Mouse (Mus musculus): ENCODE data around the gene Mnd1. TPM values are rescaled to one million over a fixed set of nuclear protein-coding genes. Genes with fewer than 3 reads are reported as not detected.

The Mnd1 gene
- polyA plus RNA-seq, 1 experiment from 2014 or later: 11.4 TPM

DNA sequence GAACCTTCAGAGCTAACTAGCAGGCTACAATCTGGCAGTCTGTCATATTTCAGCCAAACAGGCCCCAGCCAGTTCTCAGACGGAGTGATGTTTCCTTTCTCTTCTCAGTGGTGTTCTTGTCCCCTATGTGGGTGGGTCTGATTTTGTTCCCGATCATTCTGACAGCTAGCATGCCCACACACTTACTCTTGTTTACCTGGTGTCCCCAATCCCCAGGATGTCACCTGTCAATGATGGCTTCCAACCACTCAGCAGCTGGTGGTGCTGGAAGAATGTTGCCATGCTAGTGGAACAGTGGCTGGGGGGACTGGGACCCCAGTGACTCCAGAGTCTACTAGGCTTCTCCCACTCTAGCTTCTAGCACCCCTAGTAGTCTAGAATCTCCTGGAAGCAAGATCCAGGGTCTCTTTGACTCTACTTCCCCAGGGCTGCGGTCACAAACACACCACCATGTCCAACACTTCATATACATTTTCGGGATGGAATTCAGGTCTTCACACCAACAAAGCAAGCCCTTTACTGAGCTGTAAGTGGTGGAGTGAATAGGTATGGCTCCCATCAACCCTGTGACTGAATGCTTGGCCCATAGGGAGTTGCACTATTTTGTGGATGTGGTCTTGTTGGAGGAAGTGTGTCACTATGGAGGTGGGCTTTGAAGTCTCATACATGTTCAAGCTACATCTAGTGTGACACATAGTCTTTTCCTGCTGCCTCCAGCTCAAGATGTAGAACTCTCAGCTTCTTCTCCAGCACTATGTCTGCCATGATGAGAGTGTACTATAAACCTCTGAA lies 2.2 kb upstream of the Mnd1 start:
- Histone ChIP-seq H3K9me3 (replicated peaks) (no peaks in the 10 kb centered on the region), H3K4me1 (replicated peaks) (no peaks in the 10 kb centered on the region; the same call in 1 of the 2 replicates), H3K4me2 (no peak overlapping the region), H3K36me3 (no peaks in the 10 kb centered on the region; the same call in 1 of the 2 replicates), H3K4me3 (no peak overlapping the region), H3K27ac (ENCODE audit: poor library complexity, severe bottlenecking) (no peak overlapping the region), H3K9ac (no peak overlapping the region), H3K27me3 (replicated peaks) (no peaks in the 10 kb centered on the region; the same call in 1 of the 2 replicates)
- no peak for ATAC-seq (ENCODE audit: insufficient number of reproducible peaks, low FRiP score)
- WGBS: 73% methylated on average over 4 of the region's 4 CpGs

DNA sequence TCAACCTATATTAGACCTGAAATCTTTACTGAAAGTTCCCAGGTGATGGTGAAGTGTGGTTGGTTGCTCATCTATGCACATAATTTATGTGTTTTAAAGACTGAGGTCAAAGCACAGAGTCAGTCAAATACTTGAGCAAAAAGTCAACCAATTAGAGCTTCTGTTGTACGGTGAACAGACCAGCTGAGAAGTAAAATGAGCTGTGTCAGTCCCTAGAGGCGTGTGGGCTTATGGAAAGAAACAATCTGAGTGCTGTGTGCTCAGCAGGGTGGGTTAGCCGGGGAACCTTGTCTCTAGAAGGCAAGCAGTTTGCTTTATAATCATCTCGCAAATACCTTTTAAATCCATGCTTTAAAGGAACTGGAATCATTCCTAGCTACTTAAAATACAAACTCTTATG lies 1.4 kb upstream of the Mnd1 start:
- no peaks in the 10 kb centered on the region for H3K9me3 ChIP-seq (replicated peaks)
- H3K27me3 ChIP-seq (replicated peaks): no peaks in the 10 kb centered on the region; the same call in 1 of the 2 replicates
- H3K27ac ChIP-seq (ENCODE audit: poor library complexity, severe bottlenecking): no peak overlapping the region
- no peak overlapping the region for H3K4me2 ChIP-seq
- no peaks in the 10 kb centered on the region; the same call in 1 of the 2 replicates for H3K36me3 ChIP-seq
- no peak overlapping the region for H3K4me3 ChIP-seq
- WGBS: 76% methylated on average over 4 of the region's 4 CpGs
- no peaks in the 10 kb centered on the region; the same call in 1 of the 2 replicates for H3K4me1 ChIP-seq (replicated peaks)
- H3K9ac ChIP-seq: no peak overlapping the region
- no peak for ATAC-seq (ENCODE audit: insufficient number of reproducible peaks, low FRiP score)

DNA sequence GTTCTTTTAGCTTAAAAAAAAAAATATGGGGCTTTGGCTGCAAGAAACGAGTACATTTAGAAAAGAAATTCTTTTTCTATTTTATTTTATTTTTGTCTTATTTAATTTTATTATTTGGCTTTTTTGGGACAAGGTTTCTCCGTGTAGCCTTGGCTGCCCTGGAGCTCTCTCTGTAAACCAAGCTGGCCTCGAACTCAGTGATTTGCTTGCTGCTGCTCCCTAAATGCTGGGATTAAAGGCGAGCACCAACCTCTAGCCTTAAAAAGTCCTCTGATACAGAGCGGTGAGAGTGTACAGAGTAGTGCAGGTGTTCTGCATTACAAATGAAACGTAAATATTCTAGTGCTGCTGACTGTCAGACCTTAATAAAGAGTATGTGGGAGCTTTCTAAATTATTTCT lies 519 bp upstream of the Mnd1 start:
- Histone ChIP-seq H3K27ac (ENCODE audit: poor library complexity, severe bottlenecking) (no peak overlapping the region), H3K4me1 (replicated peaks) (no peaks in the 10 kb centered on the region; the same call in 1 of the 2 replicates), H3K36me3 (no peaks in the 10 kb centered on the region; the same call in 1 of the 2 replicates), H3K27me3 (replicated peaks) (no peaks in the 10 kb centered on the region; the same call in 1 of the 2 replicates), H3K9me3 (replicated peaks) (no peaks in the 10 kb centered on the region; the same call in 1 of the 2 replicates), H3K4me2 (peak overlapping the region; percentile 89), H3K4me3 (peak overlapping the region; percentile 62; the same call in 1 of the 2 replicates), H3K9ac (no peak overlapping the region)
- ATAC-seq (ENCODE audit: insufficient number of reproducible peaks, low FRiP score): no peak
- 57% methylated on average over 6 of the region's 6 CpGs for WGBS

DNA sequence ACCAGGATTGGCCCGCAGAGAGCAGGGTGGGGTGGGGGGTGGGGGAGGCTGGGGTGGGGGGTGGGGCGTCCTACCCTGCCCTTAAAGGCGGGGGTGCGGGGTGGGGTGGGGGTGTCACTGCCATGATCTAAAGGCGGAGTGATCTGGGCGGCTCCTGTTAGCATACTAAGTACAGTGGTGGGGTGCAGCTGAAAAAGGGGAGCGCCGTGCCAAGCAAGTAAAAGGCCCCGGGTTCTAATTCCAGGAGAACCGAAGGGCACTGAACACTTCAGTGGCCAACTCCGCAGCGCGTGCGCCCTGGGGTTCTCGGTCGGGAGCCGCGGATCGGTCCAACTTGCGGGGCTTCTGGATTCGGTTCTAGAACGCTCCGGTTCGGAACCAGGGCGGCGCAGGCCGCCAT lies 440 bp downstream of the Mnd1 start:
- H3K4me2 ChIP-seq: peak overlapping the region; percentile 89
- peak overlapping the region; percentile 62 for H3K4me3 ChIP-seq
- no peak overlapping the region for H3K27ac ChIP-seq (ENCODE audit: poor library complexity, severe bottlenecking)
- no peaks in the 10 kb centered on the region; the same call in 1 of the 2 replicates for H3K4me1 ChIP-seq (replicated peaks)
- ATAC-seq (ENCODE audit: insufficient number of reproducible peaks, low FRiP score): peak; percentile 33
- no peaks in the 10 kb centered on the region; the same call in 1 of the 2 replicates for H3K9me3 ChIP-seq (replicated peaks)
- no peaks in the 10 kb centered on the region; the same call in 1 of the 2 replicates for H3K36me3 ChIP-seq
- H3K27me3 ChIP-seq (replicated peaks): no peaks in the 10 kb centered on the region; the same call in 1 of the 2 replicates
- 0% methylated on average over 26 of the region's 27 CpGs for WGBS
- peak overlapping the region; percentile 80 for H3K9ac ChIP-seq

DNA sequence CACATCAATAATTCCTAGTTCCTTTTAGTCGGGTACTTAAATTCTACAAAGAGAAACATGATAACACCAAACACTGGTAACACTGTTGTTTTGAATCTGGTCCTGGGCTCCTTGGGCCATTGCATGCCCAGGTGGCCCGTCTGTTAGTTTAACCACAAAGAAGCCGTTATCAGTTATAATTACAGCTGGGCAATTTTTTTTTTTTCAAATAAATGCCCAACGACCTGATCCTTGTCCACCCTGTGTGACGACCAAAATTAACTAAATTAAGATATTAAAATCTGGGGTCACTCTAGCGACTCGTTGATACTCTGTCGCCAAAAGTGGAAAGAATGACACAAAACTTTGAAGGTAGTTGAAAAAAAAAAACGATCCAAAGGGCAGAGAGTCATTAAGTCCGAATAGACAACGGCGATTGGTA lies 855 bp downstream of the Mnd1 start:
- Histone ChIP-seq H3K27ac (ENCODE audit: poor library complexity, severe bottlenecking) (no peak overlapping the region), H3K4me2 (peak overlapping the region; percentile 89), H3K9ac (peak overlapping the region; percentile 80; the same call in 1 of the 2 replicates), H3K4me1 (replicated peaks) (no peaks in the 10 kb centered on the region; the same call in 1 of the 2 replicates), H3K4me3 (peak overlapping the region; percentile 62), H3K27me3 (replicated peaks) (no peaks in the 10 kb centered on the region; the same call in 1 of the 2 replicates), H3K9me3 (replicated peaks) (peaks cover under 1% of the 10 kb centered on the region; the same call in 1 of the 2 replicates), H3K36me3 (no peaks in the 10 kb centered on the region)
- WGBS: 20% methylated on average over 12 of the region's 12 CpGs
- ATAC-seq (ENCODE audit: insufficient number of reproducible peaks, low FRiP score): no peak

DNA sequence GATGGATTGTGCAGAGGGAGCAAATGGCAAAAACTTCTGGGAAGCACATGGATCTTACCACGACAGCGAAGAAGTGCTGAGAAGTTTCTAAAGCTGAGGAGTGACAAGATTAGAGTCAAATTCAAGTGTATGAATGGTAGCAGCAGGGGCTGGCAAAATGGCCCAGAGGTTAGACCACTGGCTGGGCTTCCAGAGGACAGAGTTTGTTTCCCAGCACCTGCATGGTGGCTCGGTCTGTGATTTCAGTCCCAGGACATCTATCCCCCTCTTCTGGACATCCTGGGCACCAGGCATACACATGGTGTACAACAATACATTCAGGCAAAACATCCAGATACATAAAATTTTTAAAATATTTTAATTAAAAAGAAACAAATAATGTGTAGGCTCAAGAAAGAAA lies 5.8 kb downstream of the Mnd1 start:
- H3K9ac ChIP-seq: no peak overlapping the region
- 82% methylated on average over 3 of the region's 3 CpGs for WGBS
- no peak for ATAC-seq (ENCODE audit: insufficient number of reproducible peaks, low FRiP score)
- peaks cover 4% of the 10 kb centered on the region; the same call in 1 of the 2 replicates for H3K9me3 ChIP-seq (replicated peaks)
- no peaks in the 10 kb centered on the region for H3K36me3 ChIP-seq
- no peak overlapping the region for H3K27ac ChIP-seq (ENCODE audit: poor library complexity, severe bottlenecking)
- H3K4me3 ChIP-seq: no peak overlapping the region
- no peaks in the 10 kb centered on the region for H3K27me3 ChIP-seq (replicated peaks)
- no peaks in the 10 kb centered on the region for H3K4me1 ChIP-seq (replicated peaks)
- no peak overlapping the region for H3K4me2 ChIP-seq

DNA sequence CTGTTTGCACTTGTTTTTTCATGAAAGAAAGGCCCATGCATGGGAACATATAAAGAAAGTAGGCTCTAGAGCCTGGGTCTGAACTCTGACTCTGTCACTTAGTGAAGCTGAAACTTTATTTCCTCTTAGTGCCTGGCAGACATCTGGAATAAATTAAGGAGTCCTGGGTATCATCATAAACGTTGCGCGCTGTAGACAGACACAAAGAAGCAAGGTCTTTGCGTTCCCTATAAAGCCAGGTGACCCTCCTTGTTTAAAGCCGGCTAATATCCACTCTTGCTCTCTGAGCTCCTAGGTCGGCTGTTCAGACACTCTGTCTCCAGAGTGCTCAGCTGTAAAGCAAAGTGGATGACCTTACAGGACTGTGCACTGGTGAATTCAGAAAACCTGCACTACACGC lies 14.6 kb downstream of the Mnd1 start:
- Histone ChIP-seq H3K27ac (ENCODE audit: poor library complexity, severe bottlenecking) (no peak overlapping the region), H3K27me3 (replicated peaks) (no peaks in the 10 kb centered on the region), H3K4me2 (no peak overlapping the region), H3K4me1 (replicated peaks) (peaks cover 5% of the 10 kb centered on the region; the same call in 1 of the 2 replicates), H3K9ac (no peak overlapping the region), H3K9me3 (replicated peaks) (no peaks in the 10 kb centered on the region), H3K4me3 (no peak overlapping the region), H3K36me3 (no peaks in the 10 kb centered on the region)
- no peak for ATAC-seq (ENCODE audit: insufficient number of reproducible peaks, low FRiP score)
- WGBS: 57% methylated on average over 7 of the region's 7 CpGs

DNA sequence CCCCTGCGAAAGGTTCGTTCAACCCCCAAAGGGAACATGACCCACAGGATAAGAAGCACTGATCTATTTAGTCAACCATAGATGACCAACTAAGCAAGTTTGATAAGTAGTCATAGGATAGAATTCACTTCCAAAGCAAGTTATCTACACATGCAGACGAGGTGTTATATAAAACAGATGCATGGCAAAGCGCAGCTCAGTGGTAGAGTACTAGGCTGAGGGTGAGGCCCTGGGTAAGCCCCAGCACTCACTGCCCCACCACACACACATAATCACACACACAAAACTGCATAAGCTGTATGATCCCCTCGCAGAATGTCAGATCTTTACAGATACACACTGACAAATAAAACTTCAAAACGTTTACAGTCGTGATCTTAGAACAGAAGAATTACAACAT lies 19.1 kb downstream of the Mnd1 start:
- H3K9me3 ChIP-seq (replicated peaks): no peaks in the 10 kb centered on the region
- H3K4me2 ChIP-seq: no peak overlapping the region
- ATAC-seq (ENCODE audit: insufficient number of reproducible peaks, low FRiP score): no peak
- WGBS: 73% methylated on average over 7 of the region's 7 CpGs
- no peaks in the 10 kb centered on the region for H3K36me3 ChIP-seq
- no peak overlapping the region for H3K9ac ChIP-seq
- no peak overlapping the region for H3K27ac ChIP-seq (ENCODE audit: poor library complexity, severe bottlenecking)
- no peak overlapping the region for H3K4me3 ChIP-seq
- peaks cover 10% of the 10 kb centered on the region; the same call in 1 of the 2 replicates for H3K4me1 ChIP-seq (replicated peaks)
- H3K27me3 ChIP-seq (replicated peaks): no peaks in the 10 kb centered on the region

DNA sequence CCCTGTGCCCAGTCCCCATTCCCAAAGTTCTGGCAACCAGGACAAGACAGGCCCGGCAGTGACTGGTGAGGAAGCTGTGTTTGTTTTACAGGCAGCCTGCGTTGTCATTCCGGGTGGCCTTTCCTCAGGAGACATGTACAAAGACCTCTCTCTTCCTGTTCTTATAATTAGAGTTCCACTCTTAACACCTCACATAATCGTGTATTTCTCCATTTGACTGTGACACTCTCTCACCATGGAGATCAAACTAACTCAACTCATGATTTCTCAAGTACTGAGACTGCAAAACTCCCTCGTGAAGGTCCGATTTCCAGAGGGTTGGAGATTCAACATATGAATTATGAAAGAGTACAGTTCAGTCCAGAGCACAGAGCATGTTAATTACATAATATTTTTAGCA lies 19.7 kb downstream of the Mnd1 start:
- Histone ChIP-seq H3K4me3 (no peak overlapping the region), H3K4me1 (replicated peaks) (peaks cover 8% of the 10 kb centered on the region; the same call in 1 of the 2 replicates), H3K9ac (no peak overlapping the region), H3K36me3 (no peaks in the 10 kb centered on the region), H3K9me3 (replicated peaks) (no peaks in the 10 kb centered on the region), H3K27ac (ENCODE audit: poor library complexity, severe bottlenecking) (no peak overlapping the region), H3K27me3 (replicated peaks) (no peaks in the 10 kb centered on the region), H3K4me2 (peak overlapping the region; percentile 37)
- ATAC-seq (ENCODE audit: insufficient number of reproducible peaks, low FRiP score): no peak
- 62% methylated on average over 6 of the region's 6 CpGs for WGBS

DNA sequence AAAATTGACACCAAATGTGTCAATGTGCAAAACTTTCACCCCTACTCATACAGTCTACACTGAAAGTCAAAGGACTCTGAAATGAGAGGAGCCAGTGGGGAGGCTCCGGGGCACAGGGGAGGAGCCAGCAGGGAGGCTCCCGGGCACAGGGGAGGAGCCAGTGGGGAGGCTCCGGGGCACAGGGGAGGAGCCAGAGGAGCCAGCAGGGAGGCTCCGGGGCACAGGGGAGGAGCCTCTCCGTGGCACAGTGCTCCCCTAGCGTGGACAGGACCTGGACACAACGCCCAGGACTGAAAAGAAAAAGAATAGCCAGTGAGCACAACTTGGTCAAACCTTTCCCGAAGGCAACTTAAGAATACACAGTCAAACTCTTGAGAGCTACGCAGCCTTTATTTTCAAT lies 20.2 kb downstream of the Mnd1 start:
- no peaks in the 10 kb centered on the region for H3K36me3 ChIP-seq
- H3K9me3 ChIP-seq (replicated peaks): no peaks in the 10 kb centered on the region
- no peak overlapping the region for H3K27ac ChIP-seq (ENCODE audit: poor library complexity, severe bottlenecking)
- H3K4me3 ChIP-seq: no peak overlapping the region
- ATAC-seq (ENCODE audit: insufficient number of reproducible peaks, low FRiP score): peak; percentile 93; the same call in 1 of the 2 replicates
- H3K4me2 ChIP-seq: peak overlapping the region; percentile 37
- H3K9ac ChIP-seq: no peak overlapping the region
- WGBS: 33% methylated on average over 9 of the region's 9 CpGs
- H3K4me1 ChIP-seq (replicated peaks): 0 out of 2 replicates have a peak, but pooled peaks cover 5% of the 10 kb centered on the region
- no peaks in the 10 kb centered on the region for H3K27me3 ChIP-seq (replicated peaks)

DNA sequence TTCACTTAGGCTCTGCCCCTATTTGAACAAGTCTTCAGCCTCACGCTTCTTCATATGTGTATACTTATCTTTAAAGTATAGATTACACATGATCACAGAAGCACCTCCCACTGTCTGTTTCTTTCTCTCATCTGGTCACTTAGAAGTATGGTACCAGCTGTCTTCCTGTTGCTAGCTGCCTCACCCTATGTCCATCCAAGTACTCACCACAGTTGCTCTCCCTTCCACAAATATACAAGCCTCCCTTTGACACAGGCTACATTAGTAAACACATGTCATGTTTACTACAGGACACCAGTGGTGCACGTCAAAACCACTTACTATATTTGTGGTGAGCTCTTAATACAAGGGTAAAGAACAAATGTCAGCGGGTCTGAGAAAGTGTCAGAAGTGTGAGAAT lies 24.2 kb downstream of the Mnd1 start:
- no peaks in the 10 kb centered on the region for H3K27me3 ChIP-seq (replicated peaks)
- WGBS: 85% methylated on average over 3 of the region's 3 CpGs

More for the DNA sequence above, 24.2 kb downstream of the Mnd1 start:
- Histone ChIP-seq H3K27ac (ENCODE audit: poor library complexity, severe bottlenecking) (no peak overlapping the region), H3K9me3 (replicated peaks) (no peaks in the 10 kb centered on the region), H3K4me2 (no peak overlapping the region), H3K36me3 (no peaks in the 10 kb centered on the region), H3K4me1 (replicated peaks) (0 out of 2 replicates have a peak, but pooled peaks cover 5% of the 10 kb centered on the region), H3K4me3 (no peak overlapping the region), H3K9ac (no peak overlapping the region)
- ATAC-seq (ENCODE audit: insufficient number of reproducible peaks, low FRiP score): no peak

Measured in heart, embryonic 12.5 days (tissue).